Mouse (Mus musculus): ENCODE measurements around the gene Prickle2.

The Prickle2 gene

DNA sequence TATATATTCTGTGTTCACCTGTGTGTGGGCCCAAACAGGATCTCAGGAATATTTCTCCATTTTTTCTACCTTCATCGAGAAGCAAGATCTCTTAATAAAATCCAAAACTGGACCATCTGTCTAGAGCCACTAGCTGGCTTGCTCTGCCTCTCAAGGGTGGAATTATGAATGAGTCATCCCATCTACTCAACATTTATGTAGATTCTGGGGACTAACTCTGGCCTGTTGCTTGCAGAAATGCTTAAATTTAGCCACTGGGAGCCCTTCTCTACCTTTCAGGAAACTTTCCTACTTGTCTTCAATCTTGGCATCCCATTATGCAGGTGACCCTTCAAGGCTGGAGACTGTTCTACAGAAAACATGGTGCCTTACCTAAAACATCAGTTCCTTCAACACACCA, 194.0 kb downstream of the Prickle2 start:
- DNase-seq = no peak

DNA sequence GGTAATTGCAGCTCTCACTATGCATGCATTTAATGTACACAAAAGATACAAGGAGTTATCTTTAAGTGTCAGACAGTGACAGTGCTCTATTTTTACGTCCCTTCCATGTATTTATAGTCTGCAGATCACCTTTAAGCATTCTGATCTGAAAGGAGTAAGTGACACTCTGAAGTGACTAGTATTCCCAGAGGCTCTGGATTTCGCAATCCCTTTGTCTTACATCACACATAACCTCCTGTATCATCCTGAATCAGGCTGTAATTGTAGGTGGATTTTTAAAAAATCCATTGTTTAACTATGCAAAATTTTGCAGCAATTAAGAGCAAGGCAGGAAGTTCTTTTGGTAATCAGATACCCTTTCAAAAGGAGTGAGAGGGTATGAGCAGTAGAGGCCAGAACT, 196.2 kb downstream of the Prickle2 start:
- no peak for DNase-seq

DNA sequence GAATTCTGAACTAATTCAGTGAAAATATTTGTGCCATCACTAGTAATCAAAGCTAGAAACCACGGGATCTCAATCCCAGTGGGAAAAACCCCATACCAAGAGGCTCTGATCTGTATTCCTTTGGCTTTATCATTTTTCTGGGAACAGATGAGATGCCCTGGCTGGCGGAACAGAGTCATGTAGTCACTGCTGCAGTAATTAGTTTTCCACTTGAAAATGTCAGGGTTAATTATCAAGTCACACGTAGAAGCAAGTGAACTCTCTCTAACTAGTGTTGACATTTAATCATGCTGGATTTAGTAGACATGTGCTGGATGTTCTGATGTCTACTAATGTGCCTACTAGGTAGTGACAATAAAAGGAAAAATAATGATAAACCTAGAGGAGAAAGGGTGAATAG, 199.7 kb downstream of the Prickle2 start:
- no peak for DNase-seq

DNA sequence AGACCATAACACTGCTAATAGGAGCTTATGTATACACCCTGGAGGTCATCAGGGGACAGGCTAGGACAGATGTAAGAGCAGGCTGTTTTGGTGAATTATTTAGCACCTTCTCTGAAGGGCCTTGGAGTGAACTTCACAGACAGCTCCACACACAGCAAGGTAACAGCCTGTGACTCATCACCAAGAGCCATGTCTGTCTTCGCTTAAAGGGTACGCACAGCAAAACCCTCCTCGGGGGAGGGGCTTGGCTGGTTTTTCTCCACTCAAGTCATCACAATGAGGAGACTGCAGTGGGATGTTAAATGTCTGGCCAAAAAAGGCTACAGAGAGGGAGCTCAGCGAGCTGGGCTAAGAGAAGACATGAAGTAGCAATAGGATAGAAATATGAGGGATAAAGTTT, 206.5 kb downstream of the Prickle2 start:
- DNase-seq = no peak

DNA sequence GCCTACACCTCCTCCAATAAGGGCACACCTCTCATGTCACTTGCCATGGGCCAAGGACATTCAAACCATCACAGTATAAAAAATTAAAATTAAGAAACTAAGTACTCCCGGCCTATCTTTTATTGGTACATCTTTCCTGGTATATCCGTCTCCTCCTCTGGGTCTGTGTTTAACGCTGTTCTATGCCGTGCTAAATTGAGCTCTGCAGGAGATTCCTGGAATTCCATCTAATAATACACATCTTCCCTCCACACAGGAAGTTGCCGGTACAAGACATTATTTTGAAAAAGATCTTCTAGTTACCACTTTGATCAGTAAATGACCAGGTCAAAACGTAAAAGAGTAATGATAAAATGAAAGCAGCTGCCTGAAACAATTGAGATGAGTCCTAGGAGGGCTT, 207.4 kb downstream of the Prickle2 start:
- no peak for DNase-seq

DNA sequence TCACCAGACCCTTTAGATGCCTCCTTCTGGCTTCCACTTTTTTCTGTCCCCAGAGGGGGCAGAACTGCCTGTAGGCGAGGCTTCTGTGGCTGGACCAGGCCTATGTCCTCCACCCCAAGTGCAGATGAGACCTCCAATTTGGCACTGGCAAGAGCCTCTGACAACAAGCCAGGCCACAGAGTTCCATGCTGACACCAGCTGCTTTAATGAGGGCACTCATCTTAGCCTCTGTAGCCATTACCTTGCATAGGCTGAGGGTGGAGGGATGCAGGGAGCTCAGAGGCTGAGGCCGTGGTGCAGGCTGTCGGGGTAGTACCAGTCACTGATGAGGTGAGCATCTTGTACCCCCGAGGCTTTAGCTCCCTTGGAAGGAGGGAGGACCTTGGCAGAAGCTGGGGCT, 208.7 kb downstream of the Prickle2 start:
- no peak for DNase-seq

DNA sequence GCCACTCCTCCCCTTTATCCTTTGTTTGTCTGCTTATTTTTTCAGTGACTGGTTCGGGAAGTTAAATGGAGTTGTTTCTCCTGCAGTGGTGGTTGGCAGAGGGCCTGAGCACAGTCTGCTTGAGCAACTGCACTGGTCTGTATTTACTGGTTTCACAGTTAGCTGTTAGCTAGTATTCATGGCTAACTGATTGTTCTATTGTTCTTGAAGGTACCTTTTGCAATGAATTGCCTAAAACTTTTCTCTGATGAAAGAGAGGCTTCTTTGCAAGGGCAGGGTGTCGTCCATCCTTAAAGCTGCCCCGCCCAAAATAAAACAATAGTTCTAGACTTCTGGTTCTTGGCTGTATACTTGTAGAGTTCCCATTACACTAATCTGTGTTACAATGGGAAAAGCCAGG, 210.5 kb downstream of the Prickle2 start:
- no peak for DNase-seq

DNA sequence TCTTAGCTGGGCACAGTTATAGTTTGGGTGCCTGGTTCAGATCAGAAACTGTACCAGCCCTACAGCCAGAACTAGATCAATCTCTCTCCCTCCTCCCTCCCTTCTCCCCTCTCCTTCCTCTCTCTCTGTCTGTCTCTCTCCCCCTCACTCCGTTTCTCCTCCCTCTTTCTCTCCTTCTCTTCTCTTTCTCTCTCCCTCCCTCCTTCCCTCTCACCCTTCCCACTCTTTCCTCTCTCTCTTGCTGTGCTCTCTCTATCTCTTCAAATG, 224.3 kb downstream of the Prickle2 start:
- DNase-seq = no peak

DNA sequence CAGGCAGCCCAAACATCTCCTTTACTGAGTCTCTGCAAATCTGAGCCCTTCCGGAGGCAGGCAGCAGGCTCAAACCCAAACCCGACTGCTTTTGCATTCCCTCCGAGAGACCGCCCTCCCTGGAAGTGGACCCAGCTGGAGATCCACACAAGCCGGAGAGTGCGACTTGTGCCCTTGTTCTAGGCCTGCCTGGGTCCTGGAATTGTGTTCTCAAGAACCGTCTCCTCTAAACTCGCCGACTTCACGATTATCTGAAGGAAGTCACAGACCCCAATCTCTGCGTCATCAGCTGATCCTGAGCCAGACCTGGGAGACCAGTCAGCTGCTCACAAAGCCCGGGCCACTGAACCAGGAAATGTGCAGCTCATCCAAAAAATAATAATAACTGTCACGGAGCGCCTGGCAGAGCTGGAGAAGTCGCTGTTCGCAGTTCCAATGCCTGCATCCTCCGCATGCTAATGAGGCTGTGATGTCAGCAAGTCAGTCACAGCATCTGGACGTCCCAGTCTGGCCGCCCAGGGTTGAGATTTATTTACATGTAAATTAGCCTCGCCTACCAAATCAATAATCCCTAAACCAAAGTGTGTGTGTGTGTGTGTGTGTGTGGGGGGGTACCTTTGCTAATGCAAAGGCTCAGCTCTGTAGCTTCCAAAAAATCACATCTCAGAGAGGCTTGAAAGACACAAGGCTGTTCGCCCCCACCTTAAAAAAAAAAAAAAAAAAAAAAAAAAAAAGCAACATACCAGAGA, 224.8 kb downstream of the Prickle2 start:
- peak; percentile 93 for DNase-seq

DNA sequence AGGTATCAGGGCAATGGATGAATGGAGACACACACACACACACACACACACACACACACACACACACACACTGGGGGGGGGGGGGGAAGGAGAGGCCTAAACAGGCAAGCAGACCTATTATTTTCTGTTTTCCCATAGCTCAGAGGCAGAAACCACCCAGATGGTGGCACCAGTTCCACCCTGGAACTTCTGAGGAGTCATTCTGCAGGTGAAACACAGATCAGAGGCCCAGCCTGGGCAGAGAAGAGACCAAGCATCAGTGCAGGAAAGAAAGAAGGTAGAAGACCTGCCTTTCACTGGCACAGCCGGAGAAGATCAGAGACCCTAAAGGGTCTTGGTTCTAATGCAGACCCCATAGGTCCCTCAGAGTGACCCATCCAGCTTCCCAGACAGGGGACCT, 227.3 kb downstream of the Prickle2 start:
- DNase-seq = no peak

DNA sequence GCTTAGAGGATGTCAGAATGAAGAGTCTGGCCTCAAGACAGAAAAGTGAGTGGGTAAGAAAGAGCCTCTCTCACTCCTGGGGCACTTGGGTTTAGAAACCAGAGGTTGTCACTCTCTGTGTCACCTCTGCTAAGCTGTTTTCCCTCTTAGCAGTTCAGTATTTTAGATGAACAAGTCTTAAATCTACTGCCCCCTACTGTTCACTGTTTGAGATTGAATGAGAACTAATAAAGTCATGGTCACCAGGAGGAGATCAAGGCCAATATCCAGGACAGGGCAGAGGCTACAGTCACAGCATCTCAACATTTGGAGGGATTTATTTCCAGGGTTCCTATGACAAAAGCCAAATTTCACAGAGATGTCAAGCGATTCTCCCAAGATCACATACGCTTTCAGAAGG, 228.3 kb downstream of the Prickle2 start:
- DNase-seq = peak; percentile 47

DNA sequence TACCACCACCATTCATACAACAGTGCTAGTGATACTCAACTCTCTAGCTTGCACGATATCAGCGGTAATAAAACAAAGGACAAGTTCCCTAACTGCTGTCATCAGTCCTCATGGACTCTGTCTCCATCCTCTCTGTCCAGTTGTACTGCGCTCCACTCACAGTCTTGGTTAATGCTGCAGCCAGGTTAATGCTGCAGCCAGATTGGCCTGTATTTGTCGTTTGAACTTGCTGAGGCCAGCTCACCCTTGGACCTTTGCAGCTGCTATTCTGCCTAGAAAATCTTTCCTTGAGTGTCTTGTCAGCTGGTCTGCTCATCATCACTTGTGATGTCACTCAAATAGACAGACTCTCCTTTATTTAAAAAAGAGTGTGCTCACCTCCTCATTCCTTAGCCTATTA, 236.5 kb downstream of the Prickle2 start:
- no peak for DNase-seq

DNA sequence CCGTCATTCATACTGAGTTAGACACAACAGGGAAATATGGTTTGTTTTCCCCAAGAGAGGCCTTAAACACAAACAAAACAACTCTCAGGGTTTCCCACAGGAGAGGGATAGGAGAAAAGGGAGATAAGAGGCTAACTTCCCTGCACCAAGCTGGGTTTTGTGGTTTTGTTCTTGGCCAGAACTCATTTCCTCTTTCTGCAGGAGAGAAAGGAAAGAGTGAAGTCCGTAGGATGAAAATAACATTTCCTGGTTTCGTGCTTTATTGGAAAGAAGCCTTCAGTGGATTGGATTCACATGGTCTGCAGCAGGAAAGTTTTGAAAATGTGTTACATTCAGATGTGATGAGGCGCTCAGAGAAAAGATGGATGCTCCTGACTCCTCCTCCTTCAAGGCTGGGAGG, 237.1 kb downstream of the Prickle2 start:
- no peak for DNase-seq

DNA sequence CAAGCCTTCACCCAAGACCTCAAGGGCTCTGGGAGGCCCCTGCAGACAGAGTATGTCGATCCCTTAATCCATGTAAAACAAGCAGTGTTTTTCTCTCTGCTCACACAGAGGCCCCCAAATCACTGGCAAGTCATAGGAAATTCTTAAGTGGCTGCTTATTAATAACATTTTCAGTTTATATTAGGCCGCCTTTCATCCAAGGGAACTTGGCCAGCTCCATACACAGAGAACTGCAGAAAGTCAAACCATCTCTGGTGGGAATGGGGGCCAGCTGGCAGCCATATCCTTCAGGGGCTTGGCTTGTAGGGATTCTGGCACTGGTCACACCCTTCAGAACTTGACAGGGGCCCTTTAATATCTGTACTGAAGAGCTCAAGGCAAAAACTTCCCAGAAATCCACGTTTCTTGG, 237.6 kb downstream of the Prickle2 start:
- DNase-seq = peak; percentile 89

DNA sequence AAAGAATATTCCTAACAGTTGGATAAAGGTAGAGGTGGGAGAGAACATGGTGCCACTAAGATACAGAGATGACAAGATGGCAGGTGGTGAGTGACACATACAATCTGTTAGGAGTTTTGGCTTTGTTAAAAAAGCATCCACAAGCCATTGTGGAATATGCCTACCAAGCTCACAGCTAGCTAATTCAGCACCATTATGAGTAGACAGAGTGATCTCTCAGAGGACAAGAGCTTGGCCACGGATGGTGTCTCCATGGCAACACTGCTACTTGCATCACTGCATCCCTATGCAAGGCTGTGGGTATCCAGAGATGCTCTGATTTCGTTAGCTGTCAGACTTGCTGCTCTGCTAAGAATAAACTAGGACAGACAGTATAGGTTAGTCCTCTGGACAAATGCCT, 238.6 kb downstream of the Prickle2 start:
- no peak for DNase-seq

DNA sequence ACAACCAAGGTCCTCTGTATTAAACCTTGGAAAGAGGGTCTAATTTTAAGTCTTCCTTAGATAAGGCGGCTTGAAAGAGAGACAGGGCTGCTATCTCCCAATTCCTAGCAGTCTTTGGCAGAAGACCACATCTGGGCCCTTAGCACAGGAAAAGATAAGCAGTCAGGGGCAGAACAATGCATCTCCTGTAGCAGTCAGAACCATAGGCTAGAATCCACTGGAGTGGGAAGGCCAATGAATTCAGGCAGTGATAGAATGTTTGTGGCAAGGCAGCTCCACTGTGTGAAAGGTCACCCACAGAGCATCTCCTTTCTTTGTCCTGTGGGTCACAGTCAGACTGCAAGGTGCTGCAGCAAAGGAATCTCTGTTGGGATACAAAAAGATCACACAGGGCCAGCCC, 240.3 kb downstream of the Prickle2 start:
- peak; percentile 40 for DNase-seq

DNA sequence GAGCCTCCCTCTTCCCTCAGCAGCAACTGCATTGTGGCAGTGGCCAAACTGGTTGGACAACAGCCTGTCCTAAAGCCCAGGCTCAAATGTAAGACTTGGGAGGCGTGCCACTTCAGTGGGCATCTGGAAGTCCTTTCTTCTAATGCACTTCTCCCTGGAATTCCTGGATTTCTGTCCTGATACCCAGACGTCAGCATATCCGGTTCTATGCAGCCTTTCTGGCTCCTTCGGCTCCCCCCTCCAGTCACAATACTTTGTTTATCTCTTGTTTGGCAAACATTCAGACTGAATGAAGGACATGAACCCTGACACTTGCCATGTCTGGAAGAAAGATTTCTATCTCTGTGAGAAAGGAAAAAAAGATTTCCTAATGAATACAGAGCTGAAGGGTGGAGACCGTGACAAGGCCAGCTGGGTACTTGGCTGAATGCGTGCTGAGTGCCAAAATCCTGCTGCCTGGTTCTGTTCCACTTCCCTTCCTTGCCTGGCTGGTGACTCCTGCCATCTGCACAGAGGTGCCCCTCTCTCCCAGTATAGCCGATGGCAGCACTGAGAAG, 241.1 kb downstream of the Prickle2 start:
- DNase-seq = peak; percentile 83

DNA sequence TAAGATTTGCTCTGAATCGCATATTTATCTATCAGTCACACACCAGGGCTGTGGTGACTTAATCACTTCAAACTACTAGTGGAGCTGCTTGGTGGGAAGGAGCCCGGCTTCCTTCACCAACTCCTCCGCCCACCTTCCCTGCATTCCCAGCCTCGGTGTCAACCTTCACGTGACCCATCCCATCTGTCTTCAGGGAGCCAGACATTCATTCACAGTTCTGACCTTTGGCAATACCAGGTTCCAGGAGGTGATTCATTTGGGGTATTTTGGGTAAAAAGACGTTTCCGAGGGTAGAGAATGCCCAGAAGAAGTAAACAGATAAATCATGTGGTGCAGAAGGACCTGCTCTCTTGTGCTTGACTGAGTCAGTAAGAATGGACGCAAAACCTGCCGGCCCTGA, 242.2 kb downstream of the Prickle2 start:
- DNase-seq = no peak

DNA sequence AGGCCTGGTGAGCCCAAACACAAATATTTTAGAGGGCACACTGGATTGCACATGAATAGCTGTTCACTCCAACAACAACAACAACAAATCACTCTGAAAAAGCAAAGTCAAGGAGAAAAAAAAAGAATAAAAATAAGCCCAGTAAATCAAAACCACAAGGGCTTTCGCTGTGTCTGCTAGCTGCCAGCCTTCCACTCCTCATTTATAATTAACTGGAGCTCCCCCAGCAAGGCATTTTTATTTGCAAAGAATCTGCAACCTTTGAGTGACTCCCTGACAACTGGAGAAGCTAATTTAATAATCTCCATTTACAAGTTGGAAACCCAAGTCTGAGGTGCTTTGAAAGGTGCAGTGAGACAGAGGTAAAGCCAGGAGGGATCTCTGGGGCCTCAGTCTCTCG, 245.2 kb downstream of the Prickle2 start:
- no peak for DNase-seq

DNA sequence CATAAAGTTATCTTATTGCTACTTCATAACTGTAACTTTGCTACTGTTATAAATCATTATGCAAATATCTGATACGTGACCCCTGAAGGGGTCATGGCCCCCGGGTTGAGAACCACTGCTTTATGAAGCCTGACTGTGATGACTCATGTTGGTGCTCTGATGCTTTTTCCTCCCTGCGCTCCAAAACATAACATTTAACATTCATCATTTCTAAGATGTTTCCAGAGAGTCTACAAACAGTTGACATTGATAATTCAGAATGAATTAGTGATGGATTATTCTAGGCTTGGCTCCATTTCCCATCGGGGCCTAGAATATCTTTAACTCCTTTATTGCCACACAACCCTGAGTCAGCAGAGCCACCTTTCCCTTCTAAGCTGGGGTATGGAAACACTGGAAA, 247.9 kb downstream of the Prickle2 start:
- no peak for DNase-seq

DNA sequence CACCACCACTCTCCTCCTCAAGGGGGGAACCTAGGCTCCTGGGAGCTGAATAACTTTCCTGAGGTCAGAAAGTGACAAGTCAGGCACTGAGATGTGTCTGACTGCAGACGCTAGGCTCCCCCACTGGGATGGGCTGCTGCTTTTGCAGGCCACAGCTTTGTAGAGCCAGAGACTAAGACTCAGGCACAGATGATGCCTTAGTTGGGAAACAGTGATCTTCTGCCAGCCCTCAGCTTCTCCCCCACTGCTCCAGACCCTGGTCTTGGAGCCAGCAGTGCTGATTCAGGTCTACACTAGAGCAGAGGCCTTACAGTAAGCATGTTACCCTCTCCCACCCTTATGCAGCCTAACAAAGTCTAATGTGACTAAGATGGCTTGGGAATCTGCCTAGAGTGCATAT, 254.5 kb downstream of the Prickle2 start:
- no peak for DNase-seq

DNA sequence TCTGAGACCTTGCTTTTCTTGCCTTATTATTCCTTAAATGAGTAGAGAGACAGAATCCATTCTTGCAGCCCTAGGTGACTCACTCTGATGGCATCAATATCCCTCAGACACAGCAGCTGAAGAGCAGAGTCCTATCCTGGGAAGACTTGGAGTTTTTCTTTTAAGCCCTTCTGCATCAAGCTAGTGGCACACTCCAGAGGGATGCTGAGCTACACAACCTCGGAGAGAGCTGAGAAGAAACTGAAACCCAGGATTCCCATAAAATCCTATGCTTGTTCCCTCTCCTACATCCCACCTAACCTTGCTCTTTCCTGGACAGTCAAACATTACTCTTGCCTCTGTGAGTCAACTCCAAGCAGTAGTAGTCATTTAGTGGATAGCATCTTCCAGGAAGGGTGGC, 256.0 kb downstream of the Prickle2 start:
- no peak for DNase-seq

DNA sequence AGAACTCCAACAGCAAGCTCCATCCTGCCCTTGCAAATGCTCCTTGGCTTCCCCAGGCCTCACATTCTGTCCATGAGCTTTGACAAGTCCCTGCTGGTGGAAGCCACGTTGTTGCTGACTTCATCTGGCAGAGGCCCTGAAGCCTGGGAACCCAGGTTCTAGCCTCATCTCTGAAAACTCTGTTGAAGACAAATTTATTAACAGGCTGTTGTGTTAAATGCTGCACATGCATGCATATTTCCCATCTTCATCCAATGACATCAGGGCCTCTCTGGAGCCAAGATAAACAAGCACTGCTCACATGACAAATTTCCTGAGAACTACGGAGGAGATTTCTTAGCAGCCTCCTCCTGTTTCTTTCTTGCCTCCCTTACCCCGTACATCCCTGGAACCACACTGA, 259.3 kb downstream of the Prickle2 start:
- DNase-seq = peak; percentile 75

DNA sequence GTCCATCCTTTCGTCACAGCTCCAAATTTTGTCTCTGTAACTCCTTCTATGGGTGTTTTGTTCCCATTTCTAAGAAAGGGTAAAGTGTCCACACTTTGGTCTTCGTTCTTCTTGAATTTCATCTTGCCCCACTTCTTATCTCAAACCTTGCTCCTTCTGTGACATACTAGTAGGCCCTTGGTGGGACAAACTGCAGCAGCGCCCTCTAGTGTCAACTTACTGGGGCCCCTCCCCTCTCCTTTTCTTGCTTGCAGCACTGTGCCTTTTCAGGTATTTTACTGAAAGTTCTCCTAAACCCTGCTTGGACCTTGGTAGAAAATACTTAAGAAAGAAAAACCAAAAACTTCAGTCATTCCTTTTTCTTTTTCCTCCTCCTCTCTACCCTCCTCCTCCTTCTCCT, 264.8 kb downstream of the Prickle2 start:
- peak; percentile 72 for DNase-seq

DNA sequence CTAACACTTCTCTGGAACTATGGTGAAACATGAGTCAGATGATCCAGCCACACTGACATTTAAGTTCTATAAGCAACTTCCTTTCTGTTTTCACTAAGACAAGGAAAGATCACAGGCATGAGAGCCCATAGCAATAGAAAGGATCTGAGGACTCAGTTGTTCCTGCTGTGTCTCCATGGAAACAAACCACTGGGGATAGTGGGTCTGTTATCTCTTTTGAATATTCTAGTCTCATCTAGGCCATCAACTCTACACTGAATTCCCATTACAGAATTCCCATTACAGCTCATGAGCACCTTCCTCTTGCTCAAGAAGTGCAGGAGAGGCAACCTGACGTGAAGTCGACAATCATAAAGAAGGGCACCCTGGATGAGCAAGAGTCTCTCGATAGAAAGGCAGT, 265.7 kb downstream of the Prickle2 start:
- DNase-seq = no peak

DNA sequence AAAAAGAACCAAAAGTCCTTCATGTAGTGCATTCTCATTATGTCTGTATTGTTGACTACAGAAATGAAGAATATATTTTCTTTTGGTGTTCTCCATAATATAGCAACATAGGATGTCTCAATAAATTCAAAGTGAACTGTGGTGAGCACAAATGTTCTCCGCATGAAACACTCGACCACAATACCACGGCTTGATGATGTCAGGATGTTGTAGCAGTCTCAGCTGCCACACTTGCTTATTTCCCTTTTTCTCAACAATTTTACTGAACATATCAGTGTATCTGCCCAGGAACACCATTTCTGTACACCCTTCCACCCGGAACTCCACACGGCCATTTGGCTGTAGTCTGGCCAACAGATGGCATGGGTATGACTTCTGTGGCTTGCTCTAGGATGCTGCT, 273.8 kb downstream of the Prickle2 start:
- DNase-seq = no peak
